Mouse (Mus musculus): ENCODE measurements around the gene Sdhaf1. TPM values are rescaled to one million over a fixed set of nuclear protein-coding genes. Genes with fewer than 3 reads are reported as not detected.
A peak's percentile ranks its signal among the peaks of the same experiment; 100 is the strongest.

The Sdhaf1 gene
- total RNA-seq (2021) = 10 to 100 TPM; 17.9 to 19.7 TPM
- long read RNA-seq, experiment 1, transcript Sdhaf1-201 (1 exons, 2,490 nt) = major isoform, 81 of 81 reads
- long read RNA-seq, experiment 1, partial matches to known transcripts = 0 of 81 reads
- long read RNA-seq, experiment 1, other reads (novel, unspliced or antisense) = 0 of 81 reads
- long read RNA-seq, experiment 2, transcript Sdhaf1-201 (1 exons, 2,490 nt) = major isoform, 53 of 53 reads
- long read RNA-seq, experiment 2, partial matches to known transcripts = 0 of 53 reads
- long read RNA-seq, experiment 2, other reads (novel, unspliced or antisense) = 0 of 53 reads

DNA sequence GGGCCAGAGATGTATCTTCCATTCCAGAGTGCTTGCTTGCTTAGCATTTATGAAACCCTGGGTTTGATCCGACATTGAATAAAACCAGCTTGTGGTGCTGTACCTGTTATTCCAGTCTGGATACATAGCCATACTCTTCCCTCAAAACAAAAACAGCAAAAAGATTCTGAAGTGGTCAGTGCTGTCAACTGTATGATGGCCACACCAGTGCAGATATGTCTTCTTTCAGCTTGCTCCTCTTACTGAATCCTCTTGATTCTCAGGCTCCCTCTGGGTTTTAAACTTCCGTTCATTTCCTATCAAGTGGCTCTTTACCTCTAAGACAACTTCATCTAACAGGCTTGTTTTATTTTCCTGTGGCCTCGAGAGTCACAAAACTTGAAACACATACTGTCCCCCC is at the start of gene Sdhaf1:
Sdhaf1 (minus strand) TSS at position 101 of the 400 bp plus-strand sequence.
- no peak for DNase-seq

DNA sequence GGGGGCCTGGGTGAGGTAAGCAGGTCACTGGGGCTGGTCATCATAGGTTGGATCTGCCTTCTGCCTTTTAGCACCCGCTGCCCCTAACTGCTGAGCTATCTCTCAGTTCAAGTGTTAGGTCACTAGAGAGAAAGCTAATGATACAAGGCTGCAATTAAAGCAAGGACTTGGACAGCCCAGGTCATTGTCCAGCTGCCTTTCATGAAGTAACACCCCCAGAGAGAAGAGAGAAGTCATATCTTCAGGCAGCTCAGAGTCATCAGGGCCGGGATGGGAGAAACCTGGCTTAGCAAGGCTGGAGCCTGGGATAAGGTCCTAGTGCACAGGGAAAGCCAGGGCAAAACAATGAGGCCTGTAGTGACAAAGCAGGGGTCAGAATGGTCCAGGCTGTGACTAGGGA is 43.8 kb upstream of the Sdhaf1 start:
- no peak for DNase-seq

DNA sequence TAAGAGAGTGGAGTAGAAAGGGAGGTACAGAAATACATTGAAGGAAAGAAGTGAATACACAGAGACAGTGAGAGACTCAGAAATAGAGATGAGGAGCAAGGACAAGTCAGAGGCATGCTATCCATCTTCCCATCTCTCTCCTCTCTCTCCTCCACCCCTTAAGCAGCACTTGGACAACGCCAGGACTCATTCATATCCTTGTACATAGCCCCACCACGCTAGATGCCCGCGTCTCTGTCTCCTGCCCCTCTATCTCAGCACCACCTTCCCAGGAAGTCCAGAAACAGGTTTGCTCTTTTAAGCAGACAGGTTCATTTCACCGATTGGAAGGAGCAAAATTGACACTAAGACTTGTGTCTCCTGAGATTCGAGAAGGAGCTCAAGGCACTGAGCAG is 39.6 kb upstream of the Sdhaf1 start:
- no peak for DNase-seq

DNA sequence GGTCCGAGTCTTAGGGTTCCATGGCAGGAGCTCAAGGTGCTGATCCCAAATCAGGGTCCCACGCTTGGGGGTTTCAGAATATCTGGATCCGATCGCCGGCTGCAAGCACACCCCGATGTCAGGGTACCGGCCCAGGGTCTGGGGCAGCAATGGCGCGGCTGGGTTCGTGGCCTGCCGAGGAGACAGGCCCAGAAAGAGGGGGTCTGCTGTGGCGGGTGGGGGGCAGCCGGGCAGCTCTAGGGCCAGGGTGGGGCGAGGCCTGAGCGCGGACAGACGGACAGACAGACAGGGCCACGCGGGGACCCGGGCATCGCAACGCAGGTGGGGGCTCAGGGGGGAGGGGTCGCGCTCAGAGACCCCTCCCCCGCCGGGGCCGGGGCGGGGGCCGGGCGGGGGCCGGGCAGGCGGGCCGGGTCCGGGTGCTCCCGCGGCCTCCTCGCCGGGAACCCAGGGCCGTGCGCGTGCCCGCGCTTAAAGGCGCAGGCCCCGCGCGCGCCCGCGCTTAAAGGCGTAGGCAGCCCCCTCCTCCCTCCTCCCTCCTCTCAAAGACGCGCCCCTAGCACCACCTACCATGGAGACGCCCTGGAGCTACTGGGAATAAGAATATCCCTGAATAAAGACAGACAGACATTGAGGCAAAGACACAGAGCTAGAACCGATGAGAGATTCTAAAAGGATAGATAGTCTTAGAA is 39.1 kb upstream of the Sdhaf1 start, which contains the start of gene Lrfn3:
Lrfn3 (minus strand) TSS at position 121 of the 692 bp plus-strand sequence.
- peak; percentile 70 for DNase-seq

DNA sequence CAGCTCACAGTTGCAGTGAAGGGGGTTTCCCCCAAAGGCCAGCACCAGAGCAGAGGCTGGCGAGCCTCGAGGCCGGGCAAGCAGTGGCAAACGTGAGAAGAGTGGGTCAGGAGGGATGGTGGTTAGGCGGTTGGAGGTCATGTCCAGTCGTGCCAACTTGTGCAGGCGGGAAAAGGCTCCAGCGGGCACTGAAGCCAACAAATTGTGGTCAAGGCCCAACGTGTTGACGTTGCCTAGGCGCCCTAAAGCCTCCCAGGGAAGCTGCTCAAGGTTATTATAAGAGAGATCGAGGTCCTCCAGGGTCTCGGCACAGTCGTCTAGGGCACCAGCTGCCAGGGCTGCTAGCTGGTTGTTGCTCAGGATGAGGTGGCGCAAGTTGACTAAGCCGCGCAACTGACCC is 36.3 kb upstream of the Sdhaf1 start:
- peak; percentile 65 for DNase-seq

DNA sequence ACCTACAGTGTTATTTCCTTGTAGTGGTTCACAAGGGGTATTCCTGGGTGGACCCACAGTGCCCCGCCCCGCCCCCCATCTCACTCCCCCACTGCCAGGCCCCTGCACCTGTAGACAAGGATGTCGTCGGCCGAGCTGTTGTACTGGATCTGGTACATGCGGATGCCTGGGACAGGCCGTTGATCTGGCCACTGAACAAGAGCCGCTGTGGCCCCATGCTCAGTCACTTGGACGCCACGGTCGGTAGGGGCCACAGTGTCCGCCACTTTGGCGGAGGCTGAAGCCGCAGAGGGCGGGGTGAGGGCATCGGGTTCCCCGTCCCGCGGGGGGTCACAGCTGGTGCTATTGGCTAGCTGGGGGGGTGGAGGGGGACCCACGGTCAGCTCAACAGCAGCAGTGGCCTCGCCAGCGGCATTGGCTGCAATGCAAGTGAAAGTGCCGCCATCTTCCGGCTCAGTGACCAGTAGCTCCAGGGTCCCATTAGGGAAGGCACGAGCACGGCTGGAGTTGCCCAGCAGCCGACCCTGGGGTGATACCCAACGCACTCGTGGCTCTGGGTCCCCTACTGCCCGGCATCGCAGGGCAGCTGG is 35.7 kb upstream of the Sdhaf1 start:
- no peak for DNase-seq

DNA sequence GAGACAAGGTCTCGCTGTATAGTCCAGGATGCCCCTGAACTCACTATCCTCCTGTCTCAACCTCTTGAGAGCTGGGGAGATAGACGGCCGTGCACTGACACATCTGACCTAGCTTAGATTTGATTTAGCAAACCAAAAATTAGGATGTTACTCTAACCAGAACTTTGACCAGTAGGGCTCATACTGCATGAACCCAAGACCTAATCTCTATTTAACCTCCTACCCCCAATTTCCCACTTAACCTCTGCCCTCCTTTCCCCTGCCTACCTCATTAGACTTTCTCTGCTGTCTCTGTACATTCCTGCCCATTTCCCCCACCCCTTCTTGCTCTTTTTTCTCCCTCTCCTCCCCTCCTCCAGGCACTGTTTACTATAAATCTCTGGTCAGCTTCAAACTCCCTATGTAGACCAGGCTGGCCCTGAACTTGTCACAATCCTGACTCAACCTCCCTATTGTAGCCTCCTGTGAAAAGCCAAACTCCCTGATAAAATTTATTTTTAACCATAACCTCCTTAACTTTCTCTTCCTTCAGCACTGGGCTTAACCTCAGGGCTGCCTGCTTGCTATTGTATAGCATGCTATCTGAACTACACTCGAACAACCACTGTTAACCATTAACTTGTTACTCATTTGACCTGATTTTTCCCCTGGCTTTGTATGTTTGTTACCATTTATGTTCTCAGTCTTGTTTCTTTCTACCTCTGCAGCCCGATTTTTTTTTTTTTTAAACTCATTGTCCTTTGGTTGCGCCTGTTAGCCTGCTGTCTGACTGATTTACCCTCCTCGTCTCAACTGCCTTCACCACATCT is 34.9 kb upstream of the Sdhaf1 start:
- DNase-seq = no peak

DNA sequence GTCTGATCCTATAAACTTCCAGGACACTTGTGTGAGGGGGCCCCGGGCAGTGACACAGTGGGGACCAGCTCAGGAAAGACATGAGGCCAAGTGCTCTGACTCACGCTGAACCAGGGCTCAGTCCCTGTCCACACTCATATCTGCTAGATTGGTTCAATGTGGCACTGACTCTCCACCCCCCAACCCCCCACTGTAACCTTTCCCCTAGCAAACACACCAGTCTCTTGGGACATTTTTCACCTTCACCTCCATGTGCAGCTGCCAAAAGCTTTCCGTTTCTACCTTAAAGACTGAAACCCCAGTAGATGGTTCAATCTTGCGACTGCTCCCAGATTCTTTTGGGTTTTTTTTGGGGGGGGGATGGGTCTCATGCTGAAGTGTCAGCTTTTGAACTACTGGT is 30.4 kb upstream of the Sdhaf1 start:
- DNase-seq = no peak

DNA sequence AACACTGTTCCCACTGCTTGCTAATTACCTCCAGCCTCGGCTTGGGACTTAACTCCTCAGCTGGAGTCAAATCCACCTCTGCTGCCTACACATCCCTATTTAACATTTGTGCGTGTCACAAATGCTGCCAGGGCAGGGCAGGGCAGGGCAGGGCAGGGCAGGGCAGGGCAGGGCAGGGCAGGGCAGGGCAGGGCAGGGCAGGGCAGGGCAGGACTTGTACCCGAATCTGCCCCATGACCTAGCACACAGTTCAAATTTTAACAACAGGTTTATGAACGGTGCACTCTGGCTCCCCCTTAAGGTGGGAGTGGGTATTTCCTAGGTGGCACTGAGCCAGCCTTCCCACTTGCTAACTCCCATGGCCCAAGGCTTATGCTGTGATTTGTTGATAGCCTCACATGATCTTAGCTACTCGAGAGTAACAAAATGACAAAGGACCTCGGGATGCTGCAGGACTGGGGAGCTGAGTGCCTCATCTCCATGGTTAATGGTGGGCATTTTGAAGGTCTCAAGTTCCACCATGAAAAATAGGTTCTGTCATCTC is 29.7 kb upstream of the Sdhaf1 start:
- DNase-seq = peak; percentile 87

DNA sequence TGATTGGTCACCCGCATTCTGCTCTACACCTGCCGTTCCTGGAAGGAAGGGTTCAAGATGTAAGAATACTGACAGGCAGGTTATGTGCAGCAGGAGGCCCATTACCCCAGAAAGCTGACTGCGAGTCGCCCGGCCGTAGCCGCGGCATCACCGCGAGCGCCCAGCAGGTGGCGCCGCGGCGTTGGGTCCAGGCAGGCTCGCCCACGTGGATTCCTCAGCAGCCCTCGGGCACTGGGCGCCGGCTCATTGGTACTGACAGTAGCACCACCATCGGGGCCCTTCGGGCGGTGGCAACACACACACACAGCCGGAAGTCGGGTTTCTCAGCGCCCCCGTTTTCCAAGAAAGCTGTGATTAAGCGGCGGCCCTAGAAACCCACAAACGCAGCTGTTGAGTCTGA is 24.1 kb upstream of the Sdhaf1 start:
- DNase-seq = peak; percentile 80

DNA sequence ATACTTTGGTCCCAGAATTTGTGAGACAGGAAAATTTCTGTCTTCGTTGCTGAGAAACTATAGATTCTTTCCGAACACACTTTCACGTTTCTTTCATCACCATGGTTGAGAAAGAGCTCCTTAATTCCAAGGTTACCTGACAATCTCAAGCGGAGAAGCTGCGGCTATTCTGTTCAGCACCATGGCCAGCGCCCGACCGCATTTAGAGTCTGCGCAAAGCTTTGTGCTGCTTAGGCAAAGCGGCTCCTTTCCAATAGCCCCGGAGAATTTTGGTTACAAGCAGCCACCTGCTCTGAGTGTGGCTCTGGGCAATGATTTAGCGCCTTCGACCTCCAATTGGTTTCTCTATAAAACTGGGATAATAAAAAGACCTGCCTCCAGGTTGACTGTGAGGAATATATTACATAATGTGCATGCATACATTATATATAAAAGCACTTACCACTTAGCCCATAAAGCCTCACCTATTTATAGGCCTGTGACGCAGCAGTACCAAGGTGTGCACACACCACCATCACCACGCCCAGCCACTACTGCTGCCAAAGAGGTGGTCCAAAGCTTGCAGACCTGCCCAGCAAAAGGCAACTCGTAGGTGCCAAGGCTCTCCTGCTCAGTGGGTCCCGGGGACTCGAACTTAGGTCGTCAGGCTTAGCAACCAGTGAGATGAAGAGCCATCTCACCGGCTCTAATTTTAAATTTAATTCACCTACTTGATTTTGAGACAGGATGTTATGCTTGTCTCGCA is 23.1 kb upstream of the Sdhaf1 start:
- peak; percentile 87 for DNase-seq

DNA sequence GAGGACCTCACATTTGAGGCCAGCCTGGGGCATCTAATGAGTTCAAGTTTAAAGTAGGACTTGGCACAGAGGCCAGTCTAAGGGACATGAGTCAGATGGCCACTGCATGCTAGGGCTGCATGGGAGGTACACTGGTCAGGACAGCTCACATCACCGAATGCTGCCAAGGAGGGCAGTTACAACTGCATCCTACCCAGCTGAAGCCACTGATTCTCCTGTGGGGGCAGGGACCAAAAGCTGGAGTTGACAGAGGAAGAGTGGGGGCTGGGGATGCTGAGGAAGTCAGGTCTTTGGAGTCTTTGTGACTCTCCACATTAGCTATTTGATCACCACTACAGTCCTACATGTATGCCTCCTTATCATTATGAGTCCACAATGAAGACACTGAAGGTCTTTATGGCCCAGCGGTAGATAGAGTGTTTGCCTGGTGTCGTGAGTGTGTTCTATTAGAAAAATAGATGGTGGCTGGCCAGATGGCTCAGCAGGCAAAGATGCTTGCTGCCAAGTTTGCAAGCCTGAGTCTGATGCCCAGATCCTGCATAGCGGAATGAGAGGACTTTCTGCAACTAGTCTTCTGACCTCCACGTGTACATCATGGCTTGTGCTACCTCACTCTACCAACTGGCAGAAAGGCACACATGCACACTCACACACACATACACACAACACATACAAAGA is 15.9 kb upstream of the Sdhaf1 start:
- no peak for DNase-seq

DNA sequence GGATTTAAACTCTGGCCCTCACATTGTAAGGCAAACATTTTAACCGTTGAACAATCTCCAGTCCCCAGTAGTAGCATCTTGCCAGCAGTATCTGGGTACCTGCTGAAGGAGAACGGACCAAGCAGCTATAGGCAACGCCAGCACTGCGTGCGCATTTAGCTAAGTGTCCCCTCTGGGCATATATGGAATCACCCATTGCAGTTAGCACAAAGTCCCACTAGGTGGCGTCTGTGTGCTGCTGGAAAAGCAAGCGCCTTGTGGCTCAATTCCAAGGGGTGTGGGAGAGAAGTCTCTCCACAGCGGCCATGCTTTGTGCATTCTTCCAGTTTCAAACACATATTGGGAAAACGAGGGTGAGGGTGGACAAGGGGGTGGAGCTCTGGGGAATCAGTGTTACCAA is 12.7 kb upstream of the Sdhaf1 start:
- peak; percentile 89 for DNase-seq

DNA sequence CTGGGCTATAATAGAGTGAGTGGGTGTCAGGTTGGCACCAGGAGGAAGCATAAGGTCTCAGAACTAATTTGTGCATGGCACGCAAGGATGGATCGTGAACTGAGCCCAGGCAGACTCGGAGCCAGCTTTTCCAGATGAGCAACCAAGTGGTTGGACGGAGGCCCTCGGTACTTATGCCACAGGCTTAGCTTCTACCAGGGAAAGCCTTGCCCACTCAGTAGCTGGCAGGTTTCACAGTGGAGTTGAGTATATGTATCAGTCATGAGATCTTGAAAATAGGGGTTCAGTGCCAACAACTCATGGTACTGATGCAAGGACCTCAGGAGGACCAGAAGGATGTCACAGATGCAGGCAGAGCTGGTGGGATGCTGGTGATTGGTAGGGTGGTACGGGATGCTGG is 12.0 kb upstream of the Sdhaf1 start:
- DNase-seq = no peak

DNA sequence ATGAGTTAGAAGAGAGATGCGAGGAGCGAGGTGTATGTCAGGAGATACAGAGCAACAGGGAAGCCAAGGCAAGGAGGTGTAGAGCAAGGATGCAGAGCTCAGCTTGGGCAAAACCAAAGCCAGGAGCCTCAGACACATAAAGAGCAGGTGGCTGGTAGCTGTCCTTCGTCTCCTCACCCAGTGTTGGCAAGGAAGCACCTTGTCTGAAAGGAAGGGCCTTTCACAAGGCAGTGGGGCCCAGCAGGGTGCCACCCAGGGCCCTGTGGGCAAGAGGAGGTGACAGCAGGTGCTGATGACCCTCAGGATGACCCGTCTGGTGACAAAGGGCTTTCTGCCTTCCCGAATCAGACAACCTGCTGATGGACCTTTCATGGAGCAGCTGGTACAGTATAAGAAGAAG is 10.9 kb upstream of the Sdhaf1 start:
- DNase-seq = no peak

DNA sequence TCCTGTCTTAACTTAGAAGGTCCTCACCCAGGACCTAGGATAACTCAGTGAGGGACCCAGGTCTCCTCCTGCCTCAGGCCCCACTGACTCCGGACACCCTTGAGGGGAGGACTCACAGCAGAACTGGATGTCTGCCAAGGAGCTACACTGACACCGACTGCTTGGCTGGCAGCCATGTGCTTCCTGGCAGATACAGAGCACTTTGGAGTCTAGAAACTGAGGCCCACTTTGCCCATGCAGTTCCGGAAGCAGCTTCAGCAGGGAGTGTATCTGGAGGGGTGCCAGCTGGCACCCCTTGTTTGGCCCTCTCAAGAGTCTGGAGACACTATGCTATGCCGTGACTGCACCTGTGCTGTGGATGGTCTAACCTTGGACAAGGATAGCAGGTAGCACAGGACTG is 9.7 kb upstream of the Sdhaf1 start:
- DNase-seq = peak; percentile 87

DNA sequence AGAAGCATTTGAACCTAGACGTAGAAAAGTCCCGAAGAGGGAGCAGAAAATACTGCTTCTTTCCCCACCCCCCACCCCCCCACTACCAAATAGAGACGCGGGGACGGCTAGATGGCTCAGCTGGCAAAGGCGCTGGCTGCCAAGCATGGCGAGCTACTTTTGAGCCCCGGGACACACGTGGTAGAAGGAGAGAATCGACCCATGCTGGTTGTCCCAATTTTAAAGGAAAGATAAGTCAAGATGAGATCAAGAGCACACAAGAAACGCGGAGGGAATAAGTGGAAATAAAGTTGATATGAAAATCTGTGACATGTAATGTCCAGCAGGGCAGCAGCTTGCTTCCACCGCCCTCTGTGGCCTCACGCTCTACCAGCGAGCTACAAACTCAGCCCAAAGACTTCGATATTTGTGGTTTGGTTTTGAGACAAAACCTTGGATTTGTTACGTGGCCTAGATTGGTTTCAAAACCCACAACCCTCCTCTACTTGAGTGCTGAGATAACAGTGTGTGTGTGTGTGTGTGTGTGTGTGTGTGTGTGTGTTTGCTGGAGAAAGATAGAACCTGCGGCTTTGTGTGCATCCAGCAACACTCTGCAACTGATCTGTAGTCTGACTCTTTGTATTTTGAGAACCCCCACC is 9.0 kb upstream of the Sdhaf1 start:
- DNase-seq = no peak

DNA sequence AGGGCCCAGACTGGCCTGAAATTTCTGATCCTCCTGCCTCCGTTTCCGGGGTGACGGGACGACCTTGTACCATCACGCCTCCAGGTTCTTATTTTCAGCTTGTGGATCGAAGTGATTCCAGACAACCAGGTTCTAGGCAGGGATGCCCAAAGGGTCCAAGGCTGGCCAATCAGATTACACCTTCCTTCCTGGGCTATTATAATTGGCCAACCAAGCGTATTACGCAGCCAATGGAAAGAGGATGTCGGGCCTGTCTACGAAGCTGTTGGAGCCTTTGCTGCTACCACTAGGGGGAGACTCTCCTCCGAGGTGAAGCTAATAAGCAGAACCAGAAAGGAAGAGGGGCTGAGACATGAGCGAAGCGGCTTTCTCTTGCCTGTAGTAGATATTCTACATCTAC is 8.2 kb upstream of the Sdhaf1 start:
- peak; percentile 83 for DNase-seq

DNA sequence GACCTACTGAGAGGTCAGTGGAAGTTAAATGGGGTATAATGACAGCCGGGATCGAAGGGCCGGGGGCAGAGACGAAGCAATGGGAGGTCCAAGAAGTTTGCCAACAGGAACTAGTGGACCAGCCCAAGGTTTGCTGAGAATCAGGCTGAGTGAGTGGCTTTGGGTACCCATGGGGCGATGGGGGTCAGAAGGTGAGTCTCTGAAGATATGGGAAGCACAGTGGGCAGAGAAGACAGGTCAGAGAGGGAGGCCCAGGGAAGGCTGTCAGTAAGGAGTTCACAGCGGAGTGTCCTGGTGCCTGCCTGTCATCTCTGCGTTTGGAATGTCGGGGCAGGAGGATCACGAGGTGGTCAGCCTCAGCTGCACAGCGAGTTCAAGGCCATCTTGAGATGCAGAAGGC is 4.7 kb upstream of the Sdhaf1 start:
- no peak for DNase-seq

DNA sequence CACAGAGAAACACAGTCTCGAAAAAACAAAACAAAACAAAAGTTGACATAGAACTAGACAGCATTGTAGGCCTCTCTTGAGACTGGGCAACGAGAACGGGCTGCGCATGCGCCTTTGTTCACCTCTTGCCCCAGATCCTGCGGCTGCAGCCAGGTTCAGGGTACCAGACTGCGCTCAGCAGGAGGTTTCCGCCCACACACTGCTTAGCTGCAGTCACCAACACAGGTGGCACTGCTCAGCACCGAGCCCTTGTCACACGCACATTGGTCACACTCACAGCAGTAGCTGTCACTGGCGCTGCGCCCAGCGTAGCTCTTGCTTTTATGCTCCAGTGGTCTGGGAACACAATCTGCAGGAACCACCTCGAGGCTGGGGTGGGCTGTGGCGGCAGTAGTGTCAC is 3.4 kb upstream of the Sdhaf1 start:
- no peak for DNase-seq

DNA sequence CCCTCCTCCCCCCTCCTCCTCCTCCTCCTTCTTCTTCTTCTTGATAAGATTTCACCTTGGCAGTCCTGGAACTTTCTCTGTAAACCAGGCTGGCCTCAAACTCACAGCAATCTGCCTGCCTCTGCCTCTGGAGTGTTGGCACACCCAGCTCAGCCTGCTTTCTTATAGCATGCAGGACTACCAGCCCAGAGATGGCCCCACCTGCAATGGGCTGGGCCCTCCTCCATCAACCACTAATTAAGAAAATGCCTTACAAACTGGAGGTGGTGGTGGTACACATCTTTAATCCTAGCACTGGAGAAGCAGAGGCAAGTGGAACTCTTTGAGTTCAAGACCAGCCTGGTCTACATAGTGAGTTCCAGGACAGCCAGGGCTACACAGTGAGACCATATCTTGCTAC is 2.7 kb upstream of the Sdhaf1 start:
- DNase-seq = no peak

Measured in adrenal gland, postnatal 10 days (tissue).